In genomic region chr6:83416261-83417103, GRCm38 (mm10) we compare ENCODE assay signal across 9 mouse cellular contexts. TPM values are rescaled to one million over a fixed set of nuclear protein-coding genes. Genes with fewer than 3 reads are reported as not detected.
DNase-seq lines count a peak whose midpoint lies in the region; ATAC-seq and TF ChIP-seq lines count a peak whose summit lies in the region.
"Had no signal": no experiment of that assay in that cellular context is flagged by ENCODE, and none has a peak within 500 bp of the region (broad histone marks: within the 10 kb centered on the region; RNA-seq: fewer than 3 reads in every experiment).

No protein-coding gene starts in this region.

- H3K9me3 ChIP-seq in kidney, embryonic 16.5 days (ENCODE audit: low read length), result no peaks in the 10 kb centered on the region
- H3K9me3 ChIP-seq in hindbrain, postnatal 0 days (ENCODE audit: low read length), result no peaks in the 10 kb centered on the region
- no peaks in the 10 kb centered on the region for H3K9me3 ChIP-seq in stomach, embryonic 16.5 days (replicated peaks; ENCODE audit: control insufficient read depth, low read length)
- H3K9me3 ChIP-seq: liver, embryonic 13.5 days had no signal

- 57% methylated on average over 3 of the region's 3 CpGs for WGBS in kidney, embryonic 16.5 days
- 31% methylated on average over 3 of the region's 3 CpGs for WGBS in kidney, adult 2 months
- WGBS in hindbrain, postnatal 0 days, result 72% methylated on average over 3 of the region's 3 CpGs
- WGBS in stomach, embryonic 16.5 days, result 63% methylated on average over 3 of the region's 3 CpGs

- H3K36me3 ChIP-seq in kidney, embryonic 16.5 days (ENCODE audit: insufficient read depth, low read length), result no peaks in the 10 kb centered on the region
- no peaks in the 10 kb centered on the region for H3K36me3 ChIP-seq in kidney, adult 2 months (ENCODE audit: control insufficient read depth, insufficient read depth, low read length)
- no peaks in the 10 kb centered on the region for H3K36me3 ChIP-seq in hindbrain, postnatal 0 days (ENCODE audit: insufficient read depth, low read length)
- H3K36me3 ChIP-seq in stomach, embryonic 16.5 days (ENCODE audit: control insufficient read depth, insufficient read depth, low read length), result 0 out of 2 replicates have a peak, but pooled peaks cover 6% of the 10 kb centered on the region

- TF ChIP-seq POLR2A in kidney, adult 2 months (IDR thresholded peaks at IDR 0.05; ENCODE audit: low read depth, low read length), result no peak

- no peak overlapping the region for H3K9ac ChIP-seq in kidney, embryonic 16.5 days (replicated peaks; ENCODE audit: low read length)
- no peak overlapping the region for H3K9ac ChIP-seq in hindbrain, postnatal 0 days (replicated peaks; ENCODE audit: low read length)
- peak overlapping the region; percentile 31; the same call in 1 of the 2 replicates for H3K9ac ChIP-seq in stomach, embryonic 16.5 days (ENCODE audit: low read length)
- H3K9ac ChIP-seq: liver, embryonic 13.5 days had no signal

- peaks cover 54% of the 10 kb centered on the region for H3K4me1 ChIP-seq in kidney, embryonic 16.5 days (ENCODE audit: insufficient read depth, low read length)
- peaks cover 34% of the 10 kb centered on the region for H3K4me1 ChIP-seq in kidney, adult 2 months (ENCODE audit: control insufficient read depth, insufficient read depth, low read length)
- peaks cover 19% of the 10 kb centered on the region for H3K4me1 ChIP-seq in hindbrain, postnatal 0 days (ENCODE audit: insufficient read depth, low read length)
- H3K4me1 ChIP-seq in stomach, embryonic 16.5 days (ENCODE audit: control insufficient read depth, insufficient read depth, low read length), result peaks cover 72% of the 10 kb centered on the region

- H3K27ac ChIP-seq in kidney, embryonic 16.5 days (ENCODE audit: low read length), result peak overlapping the region; percentile 36
- no peak overlapping the region; the same call in 1 of the 2 replicates for H3K27ac ChIP-seq in kidney, adult 2 months (ENCODE audit: insufficient read depth, low read depth, low read length)
- H3K27ac ChIP-seq in hindbrain, postnatal 0 days, result no peak overlapping the region
- H3K27ac ChIP-seq in stomach, embryonic 16.5 days (ENCODE audit: low read length), result peak overlapping the region; percentile 63
- H3K27ac ChIP-seq: liver, embryonic 13.5 days had no signal

- TF ChIP-seq CTCF in kidney, adult 2 months (conservative IDR thresholded peaks at IDR 0.05; ENCODE audit: insufficient read depth, insufficient read length, low read depth, low read length), result no peak
- TF ChIP-seq CTCF in hindbrain, postnatal 0 days (IDR thresholded peaks at IDR 0.05; ENCODE audit: low read depth), result no peak

- H3K4me3 ChIP-seq in kidney, embryonic 16.5 days (ENCODE audit: low read length), result no peak overlapping the region
- H3K4me3 ChIP-seq in kidney, adult 2 months (ENCODE audit: insufficient read depth, low read depth, low read length), result no peak overlapping the region
- no peak overlapping the region for H3K4me3 ChIP-seq in hindbrain, postnatal 0 days (ENCODE audit: low read length)
- H3K4me3 ChIP-seq in stomach, embryonic 16.5 days (replicated peaks; ENCODE audit: low read length), result no peak overlapping the region
- H3K4me3 ChIP-seq: liver, embryonic 13.5 days had no signal

- no peaks in the 10 kb centered on the region for H3K27me3 ChIP-seq in kidney, embryonic 16.5 days (ENCODE audit: insufficient read depth, low read length)
- no peaks in the 10 kb centered on the region for H3K27me3 ChIP-seq in kidney, adult 2 months (replicated peaks; ENCODE audit: control insufficient read depth, insufficient read depth, low read length)
- no peaks in the 10 kb centered on the region for H3K27me3 ChIP-seq in hindbrain, postnatal 0 days (ENCODE audit: insufficient read depth, low read length)
- no peaks in the 10 kb centered on the region for H3K27me3 ChIP-seq in stomach, embryonic 16.5 days (ENCODE audit: control insufficient read depth, insufficient read depth, low read length)
- H3K27me3 ChIP-seq: liver, embryonic 13.5 days had no signal

- H3K4me2 ChIP-seq in kidney, embryonic 16.5 days (replicated peaks; ENCODE audit: low read depth, low read length), result no peak overlapping the region
- no peak overlapping the region for H3K4me2 ChIP-seq in hindbrain, postnatal 0 days (ENCODE audit: low read depth, low read length)
- H3K4me2 ChIP-seq in stomach, embryonic 16.5 days (ENCODE audit: low read depth, low read length), result no peak overlapping the region
- H3K4me2 ChIP-seq: liver, embryonic 13.5 days had no signal

- peak; percentile 44; the same call in 1 of the 2 replicates for ATAC-seq in kidney, embryonic 16.5 days (ENCODE audit: low FRiP score, low TSS enrichment)
- no peak for ATAC-seq in hindbrain, postnatal 0 days
- peak; percentile 48; the same call in 1 of the 2 replicates for ATAC-seq in stomach, embryonic 16.5 days (ENCODE audit: insufficient read depth, low FRiP score)

- DNase-seq in kidney, adult 2 months, result no peak
- peak; percentile 68 for DNase-seq in NIH3T3 (ENCODE audit: low read depth)
- DNase-seq in hindbrain, postnatal 0 days (ENCODE audit: low spot score), result peak; percentile 43
- DNase-seq in right cerebral cortex, postnatal 36 days (ENCODE audit: low spot score in 2 of 2), result no peak
- no peak for DNase-seq in right cerebral cortex, adult 18-20 months
- DNase-seq: liver, embryonic 13.5 days; retina, postnatal 1 day had no signal

RNA-seq across cellular contexts. Expression of gene Tet3, which starts 42.4 kb away (rescaled TPM):
- polyA plus RNA-seq in kidney, embryonic 16.5 days (2015; fragmentation: Nextera tagmentation; extraction: Ambion mirVana), result 48.9 and 65.3 TPM in 2 replicates
- polyA plus RNA-seq in kidney, adult 2 months (2012; rRNA removed), result 7.1 and 8.0 TPM in 2 replicates
- 30.8 and 34.8 TPM in 2 replicates for total RNA-seq in hindbrain, postnatal 0 days (2014; rRNA removed)
- polyA plus RNA-seq in hindbrain, postnatal 0 days (2015; fragmentation: Nextera tagmentation; extraction: Ambion mirVana), result 38.0 and 41.9 TPM in 2 replicates
- 34.5 and 44.2 TPM in 2 replicates for polyA plus RNA-seq in stomach, embryonic 16.5 days (2015; fragmentation: Nextera tagmentation; extraction: Ambion mirVana)

Comparison
In these comparisons a context has a peak if more than half of its experiments do, and no peak if none do; other contexts are left out.
1. H3K27ac ChIP-seq: peak in kidney, embryonic 16.5 days (single experiment) and stomach, embryonic 16.5 days (single experiment); none in kidney, adult 2 months (single experiment) and hindbrain, postnatal 0 days (single experiment).
2. DNase-seq: peak in NIH3T3 (single experiment) and hindbrain, postnatal 0 days (single experiment); none in kidney, adult 2 months (single experiment), right cerebral cortex, postnatal 36 days (0 of 2) and right cerebral cortex, adult 18-20 months (single experiment).